Mouse (Mus musculus) heart, postnatal 0 days (tissue): ENCODE results near the gene Vmn1r220. TPM values are rescaled to one million over a fixed set of nuclear protein-coding genes. Genes with fewer than 3 reads are reported as not detected.
A peak's percentile ranks its signal among the peaks of the same experiment; 100 is the strongest.

ENCODE experiments used
- ATAC-seq: fragments of 200-750 bp; cut with Nextera tagmentation; 2 replicates; pipeline ENCODE4 v1.8.0; 2017; ENCODE audit warnings: low read depth, moderate number of reproducible peaks, moderate library complexity; ENCODE audit not compliant: insufficient read depth
- DNase-seq: peaks from one replicate; pipeline ENCODE4 v3.0.0-alpha.2; 2016; ENCODE audit warnings: low spot score
- H3K27ac ChIP-seq: fragments of 300-500 bp; sonication (generic); 2 replicates; pipeline ENCODE4 v1.5.1; 2014; ENCODE audit warnings: low read depth, mild to moderate bottlenecking
- H3K27me3 ChIP-seq: fragments of 300-500 bp; sonication (generic); 2 replicates; pipeline ENCODE4 v1.6.1; 2014; ENCODE audit warnings: low read length, mixed read lengths; ENCODE audit not compliant: control insufficient read depth, insufficient read depth
- H3K36me3 ChIP-seq: fragments of 300-500 bp; sonication (generic); replicated peaks from 2 replicates; pipeline ENCODE4 v1.6.1; 2014; ENCODE audit warnings: low read length, mixed read lengths; ENCODE audit not compliant: control insufficient read depth, insufficient read depth
- H3K4me1 ChIP-seq: fragments of 300-500 bp; sonication (generic); 2 replicates; pipeline ENCODE4 v1.6.1; 2014; ENCODE audit warnings: antibody characterized with exemption; ENCODE audit not compliant: control insufficient read depth, insufficient read depth
- H3K4me2 ChIP-seq: fragments of 300-500 bp; sonication (generic); 2 replicates; pipeline ENCODE4 v1.6.1; 2014; ENCODE audit warnings: low read depth, mild to moderate bottlenecking, low read length, moderate library complexity
- H3K4me3 ChIP-seq: fragments of 300-500 bp; sonication (generic); 2 replicates; pipeline ENCODE4 v1.5.1; 2014; ENCODE audit warnings: low read depth, low read length
- H3K9ac ChIP-seq: fragments of 300-500 bp; sonication (generic); replicated peaks from 2 replicates; pipeline ENCODE4 v1.6.1; 2014; ENCODE audit warnings: low read depth, low read length, mixed read lengths
- H3K9me3 ChIP-seq: fragments of 300-500 bp; sonication (generic); replicated peaks from 2 replicates; pipeline ENCODE4 v1.6.1; 2016; ENCODE audit warnings: low read length; ENCODE audit not compliant: control insufficient read depth
- CTCF ChIP-seq: IDR thresholded peaks from 2 replicates; pipeline ENCODE4 v1.5.1; 2016; ENCODE audit warnings: antibody characterized with exemption, control low read depth, low read depth
- EP300 ChIP-seq: IDR thresholded peaks from 2 replicates; pipeline ENCODE4 v1.6.1; 2016; ENCODE audit warnings: antibody characterized with exemption, low read depth
- WGBS: fragments of 180-500 bp; shearing (Covaris S2); extraction: QIAGEN DNeasy Blood & Tissue Kit; methylation state at CpG from one replicate; pipeline ENCODE4 v1.1.7; 2014; 5-methylcytosine and 5-hydroxymethylcytosine counted together
- polyA plus RNA-seq: library from polyadenylated mRNA; unstranded; fragments of >200 nt; fragmentation: Nextera tagmentation; extraction: Ambion mirVana; gene quantifications from 2 replicates; pipeline ENCODE4 v1.2.1, GENCODE M21; 2015
- total RNA-seq: library from RNA; depleted of rRNA; stranded (reverse); fragments of >200 nt; gene quantifications from 2 replicates; pipeline ENCODE4 v1.2.3, GENCODE M21; 2014; ENCODE audit warnings: low replicate concordance; rRNA removed

Vmn1r220 gene
- total and polyA plus RNA-seq, 2 experiments from 2014 or later = not detected

DNA sequence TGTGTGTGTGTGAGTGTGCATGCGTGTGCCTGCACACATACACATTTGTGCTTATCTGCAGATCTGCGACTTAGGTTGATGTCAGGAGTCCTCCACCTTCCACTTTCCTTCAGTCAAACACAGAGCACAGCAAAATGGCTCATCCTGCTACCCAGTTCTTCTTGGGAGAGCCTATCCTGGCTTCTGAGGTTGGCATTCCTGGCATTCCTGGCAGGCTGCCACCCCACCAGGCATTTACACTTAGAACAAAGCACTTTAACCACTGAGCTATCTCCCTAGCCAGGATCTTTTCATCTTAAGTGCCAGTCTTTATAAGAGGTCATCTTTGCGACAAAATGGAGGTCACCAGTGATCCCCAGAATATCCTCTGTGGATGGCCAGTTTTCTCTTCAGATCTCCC lies 29.9 kb downstream of the Vmn1r220 start:
- WGBS = 34% methylated on average over 3 of the region's 3 CpGs
- H3K9me3 ChIP-seq = no peaks in the 10 kb centered on the region
- no peak overlapping the region for H3K4me3 ChIP-seq
- no peak overlapping the region for H3K9ac ChIP-seq
- no peaks in the 10 kb centered on the region; the same call in 1 of the 2 replicates for H3K4me1 ChIP-seq
- H3K27ac ChIP-seq = no peak overlapping the region
- H3K36me3 ChIP-seq = no peaks in the 10 kb centered on the region
- H3K27me3 ChIP-seq = no peaks in the 10 kb centered on the region
- DNase-seq (no peak), ATAC-seq (peak; percentile 51)
- H3K4me2 ChIP-seq = no peak overlapping the region
- TF ChIP-seq CTCF (no peak), EP300 (no peak)

- Histone ChIP-seq H3K4me3 (no peak overlapping the region), H3K4me1 (no peaks in the 10 kb centered on the region), H3K9me3 (no peaks in the 10 kb centered on the region), H3K36me3 (no peaks in the 10 kb centered on the region), H3K9ac (no peak overlapping the region), H3K4me2 (no peak overlapping the region), H3K27ac (no peak overlapping the region), H3K27me3 (no peaks in the 10 kb centered on the region)
- no peak for ATAC-seq
- DNase-seq = no peak
- TF ChIP-seq EP300 (no peak), CTCF (no peak)
- 79% methylated on average over 2 of the region's 2 CpGs for WGBS
Measured at GRCm38 (mm10) chr13:23138880-23139279, 48.9 kb downstream of the Vmn1r220 start.

GRCm38 (mm10) chr13:23133501-23133900 lies 54.3 kb downstream of the Vmn1r220 start:
- no peak overlapping the region for H3K4me2 ChIP-seq
- DNase-seq = no peak
- WGBS = 66% methylated on average over 1 of the region's 1 CpGs

DNA sequence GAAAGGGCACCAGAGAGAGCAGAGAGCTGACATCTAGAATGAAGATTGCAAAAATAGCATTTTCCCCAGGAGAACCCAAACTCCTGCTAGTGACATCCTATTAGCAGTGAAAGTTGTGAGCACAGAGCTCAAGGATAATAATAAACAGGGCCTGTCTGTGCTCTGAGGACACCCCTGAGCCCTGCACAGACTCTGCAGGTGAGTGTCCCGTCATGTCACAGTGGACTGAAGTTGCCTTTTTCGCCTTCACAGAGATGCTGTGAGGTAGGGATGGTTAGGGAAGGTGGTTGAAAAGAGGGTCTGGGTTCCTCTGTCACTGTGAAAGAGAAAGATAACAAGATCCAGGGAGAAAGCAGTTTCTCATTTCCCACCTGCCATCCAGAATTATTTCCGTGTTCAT lies 54.7 kb downstream of the Vmn1r220 start, which contains the start of gene Vmn1r218:
Gene Vmn1r218 (plus strand): TSS at position 57 of the 400 bp plus-strand sequence.
- no peak for DNase-seq
- ATAC-seq = no peak
- Histone ChIP-seq H3K36me3 (no peaks in the 10 kb centered on the region), H3K27ac (no peak within 1 kb of the TSS), H3K27me3 (no peaks in the 10 kb centered on the region), H3K4me1 (no peaks in the 10 kb centered on the region), H3K4me3 (no peak within 1 kb of the TSS), H3K9ac (no peak within 1 kb of the TSS), H3K4me2 (no peak within 1 kb of the TSS), H3K9me3 (no peaks in the 10 kb centered on the region)
- TF ChIP-seq EP300 = no peak
- no peak for TF ChIP-seq CTCF
- WGBS = 59% methylated on average over 3 of the region's 3 CpGs

More at GRCm38 (mm10) chr13:23133501-23133900, 54.3 kb downstream of the Vmn1r220 start:
- Histone ChIP-seq H3K9me3 (no peaks in the 10 kb centered on the region), H3K36me3 (no peaks in the 10 kb centered on the region), H3K4me1 (no peaks in the 10 kb centered on the region), H3K27ac (no peak overlapping the region), H3K9ac (no peak overlapping the region), H3K27me3 (no peaks in the 10 kb centered on the region), H3K4me3 (no peak overlapping the region)
- ATAC-seq = no peak
- no peak for TF ChIP-seq EP300

Other genes with a start within 250 kb of the Vmn1r220 start
- not detected in 2 replicates for gene Vmn1r213, start 180.3 kb downstream of the Vmn1r220 start, total RNA-seq
- gene Vmn1r213, start 180.3 kb downstream of the Vmn1r220 start, polyA plus RNA-seq = not detected in 2 replicates
- gene Vmn1r214, start 157.6 kb downstream of the Vmn1r220 start, total RNA-seq = not detected in 2 replicates
- not detected in 2 replicates for gene Vmn1r214, start 157.6 kb downstream of the Vmn1r220 start, polyA plus RNA-seq
- gene Vmn1r215, start 120.0 kb downstream of the Vmn1r220 start, total RNA-seq = not detected in 2 replicates
- gene Vmn1r215, start 120.0 kb downstream of the Vmn1r220 start, polyA plus RNA-seq = not detected in 2 replicates
- gene Vmn1r217, start 69.7 kb downstream of the Vmn1r220 start, total RNA-seq = not detected in 2 replicates
- gene Vmn1r217, start 69.7 kb downstream of the Vmn1r220 start, polyA plus RNA-seq = not detected in 2 replicates
- not detected in 2 replicates for gene Vmn1r218, start 54.8 kb downstream of the Vmn1r220 start, total RNA-seq
- gene Vmn1r218, start 54.8 kb downstream of the Vmn1r220 start, polyA plus RNA-seq = not detected in 2 replicates
- gene Vmn1r219, start 28.7 kb downstream of the Vmn1r220 start, total RNA-seq = not detected in 2 replicates
- not detected in 2 replicates for gene Vmn1r219, start 28.7 kb downstream of the Vmn1r220 start, polyA plus RNA-seq
- not detected in 2 replicates for gene Vmn1r221, start 26.2 kb upstream of the Vmn1r220 start, total RNA-seq
- gene Vmn1r221, start 26.2 kb upstream of the Vmn1r220 start, polyA plus RNA-seq = not detected in 2 replicates
- gene Vmn1r222, start 48.0 kb upstream of the Vmn1r220 start, total RNA-seq = not detected in 2 replicates
- gene Vmn1r222, start 48.0 kb upstream of the Vmn1r220 start, polyA plus RNA-seq = not detected in 2 replicates
- not detected in 2 replicates for gene Vmn1r223, start 59.2 kb upstream of the Vmn1r220 start, total RNA-seq
- not detected in 2 replicates for gene Vmn1r223, start 59.2 kb upstream of the Vmn1r220 start, polyA plus RNA-seq
- gene Zfp322a, start 181.2 kb upstream of the Vmn1r220 start, total RNA-seq = 10.0 and 11.9 TPM in 2 replicates
- gene Zfp322a, start 181.2 kb upstream of the Vmn1r220 start, polyA plus RNA-seq = 27.0 and 28.1 TPM in 2 replicates
- 6.7 and 7.4 TPM in 2 replicates for gene Abt1, start 235.9 kb upstream of the Vmn1r220 start, total RNA-seq
- gene Abt1, start 235.9 kb upstream of the Vmn1r220 start, polyA plus RNA-seq = 6.8 and 7.2 TPM in 2 replicates